Mouse (Mus musculus): ENCODE results near the gene Plb1. TPM values are rescaled to one million over a fixed set of nuclear protein-coding genes. Genes with fewer than 3 reads are reported as not detected.

Gene Plb1
- total and polyA plus RNA-seq, 2 experiments from 2014 or later = 0.10 to 0.16 TPM

DNA sequence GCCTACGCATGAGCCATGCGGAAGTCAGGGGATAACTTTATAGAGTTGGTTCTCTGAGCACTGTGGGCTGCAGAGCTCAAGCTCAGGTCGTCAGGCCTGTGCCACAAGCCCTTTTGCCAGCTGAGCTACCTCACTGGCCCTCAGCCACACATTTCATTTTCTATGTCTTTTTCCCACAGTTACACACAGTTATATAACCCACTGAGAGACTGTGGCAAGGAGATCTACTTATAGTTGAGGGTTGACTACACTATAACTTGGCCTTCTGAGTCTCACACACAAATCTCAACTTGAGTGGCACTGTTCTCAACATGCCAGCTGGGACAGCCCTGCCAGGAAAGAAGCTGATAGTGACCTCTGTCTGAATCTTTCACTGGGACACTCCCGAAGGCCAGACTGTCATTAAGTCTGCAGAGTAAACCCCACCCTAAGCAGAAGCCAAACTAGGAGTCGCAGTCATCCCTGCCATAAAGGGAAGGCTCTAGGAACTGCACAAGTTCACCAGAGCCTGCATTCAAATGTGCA lies 182.0 kb downstream of the Plb1 start:
- Histone ChIP-seq H3K9ac (replicated peaks; ENCODE audit: low read length) (no peak overlapping the region), H3K4me1 (ENCODE audit: insufficient read depth, low read length) (peaks cover 8% of the 10 kb centered on the region; the same call in 1 of the 2 replicates), H3K9me3 (ENCODE audit: low read length) (no peaks in the 10 kb centered on the region), H3K4me3 (ENCODE audit: low read length) (no peak overlapping the region), H3K36me3 (ENCODE audit: insufficient read depth, low read length) (no peaks in the 10 kb centered on the region), H3K4me2 (ENCODE audit: low read depth, low read length) (no peak overlapping the region), H3K27me3 (ENCODE audit: insufficient read depth, low read length) (no peaks in the 10 kb centered on the region), H3K27ac (no peak overlapping the region)
- 75% methylated on average over 5 of the region's 5 CpGs for WGBS
- TF ChIP-seq CTCF (IDR thresholded peaks at IDR 0.05; ENCODE audit: low read depth) = no peak
- DNase-seq (ENCODE audit: low spot score) = no peak
- ATAC-seq = no peak

DNA sequence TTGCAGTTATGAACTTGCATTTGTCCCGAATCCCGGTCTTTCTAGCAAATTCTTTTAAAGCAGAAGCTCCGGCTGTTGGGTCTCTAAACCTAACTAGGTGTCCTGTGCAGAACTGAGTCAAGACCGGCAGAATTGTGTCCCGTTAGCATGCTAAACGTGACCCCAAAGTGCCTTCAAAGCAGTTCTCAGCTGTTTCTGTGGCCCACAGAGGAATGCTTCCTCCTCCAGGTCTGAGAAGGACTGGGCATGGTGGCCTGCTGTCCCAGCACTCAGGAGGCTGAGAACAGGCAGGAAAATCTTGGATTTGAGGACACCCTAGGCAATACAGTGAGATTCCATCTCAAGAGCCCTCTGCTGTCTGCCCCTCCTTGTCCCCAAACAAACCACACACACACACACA lies 183.0 kb downstream of the Plb1 start:
- no peak for ATAC-seq
- no peak for TF ChIP-seq CTCF (IDR thresholded peaks at IDR 0.05; ENCODE audit: low read depth)
- peaks cover 8% of the 10 kb centered on the region; the same call in 1 of the 2 replicates for H3K4me1 ChIP-seq (ENCODE audit: insufficient read depth, low read length)

More for the DNA sequence above, 183.0 kb downstream of the Plb1 start:
- H3K9me3 ChIP-seq (ENCODE audit: low read length) = no peaks in the 10 kb centered on the region
- 88% methylated on average over 6 of the region's 6 CpGs for WGBS
- H3K27me3 ChIP-seq (ENCODE audit: insufficient read depth, low read length) = no peaks in the 10 kb centered on the region
- H3K4me2 ChIP-seq (ENCODE audit: low read depth, low read length) = no peak overlapping the region
- no peaks in the 10 kb centered on the region for H3K36me3 ChIP-seq (ENCODE audit: insufficient read depth, low read length)
- H3K9ac ChIP-seq (replicated peaks; ENCODE audit: low read length) = no peak overlapping the region
- H3K4me3 ChIP-seq (ENCODE audit: low read length) = no peak overlapping the region
- no peak overlapping the region for H3K27ac ChIP-seq
- no peak for DNase-seq (ENCODE audit: low spot score)

Other genes with a start within 250 kb of the Plb1 start
- gene Fosl2, start 96.9 kb upstream of the Plb1 start, total RNA-seq (2014; rRNA removed) = 5.6 and 7.8 TPM in 2 replicates
- gene Fosl2, start 96.9 kb upstream of the Plb1 start, polyA plus RNA-seq (2015; fragmentation: Nextera tagmentation; extraction: Ambion mirVana) = 0.59 and 0.64 TPM in 2 replicates
- 109 and 110 TPM in 2 replicates for gene Ppp1cb, start 226.1 kb downstream of the Plb1 start, total RNA-seq (2014; rRNA removed)
- 199 TPM in 2 replicates for gene Ppp1cb, start 226.1 kb downstream of the Plb1 start, polyA plus RNA-seq (2015; fragmentation: Nextera tagmentation; extraction: Ambion mirVana)

Measured in hindbrain, postnatal 0 days (tissue).